Mouse (Mus musculus): Measurements from ENCODE around the gene Idua.

GRCm38 (mm10) chr5:108636172-108636571 is 24.0 kb upstream of the Idua start:
- no peak for TF ChIP-seq POLR2A (IDR thresholded peaks at IDR 0.05; ENCODE audit: borderline replicate concordance, low read depth, low read length)
- TF ChIP-seq CTCF (IDR thresholded peaks at IDR 0.05; ENCODE audit: low read depth, low read length), result no peak

Measured in bone marrow macrophage, adult 2 months (primary cell).